Mouse (Mus musculus): ENCODE results near the gene Olfr1009. TPM values are rescaled to one million over a fixed set of nuclear protein-coding genes. Genes with fewer than 3 reads are reported as not detected.
A peak's percentile ranks its signal among the peaks of the same experiment; 100 is the strongest.

The Olfr1009 gene
- polyA plus RNA-seq, 2 experiments, result not detected

DNA sequence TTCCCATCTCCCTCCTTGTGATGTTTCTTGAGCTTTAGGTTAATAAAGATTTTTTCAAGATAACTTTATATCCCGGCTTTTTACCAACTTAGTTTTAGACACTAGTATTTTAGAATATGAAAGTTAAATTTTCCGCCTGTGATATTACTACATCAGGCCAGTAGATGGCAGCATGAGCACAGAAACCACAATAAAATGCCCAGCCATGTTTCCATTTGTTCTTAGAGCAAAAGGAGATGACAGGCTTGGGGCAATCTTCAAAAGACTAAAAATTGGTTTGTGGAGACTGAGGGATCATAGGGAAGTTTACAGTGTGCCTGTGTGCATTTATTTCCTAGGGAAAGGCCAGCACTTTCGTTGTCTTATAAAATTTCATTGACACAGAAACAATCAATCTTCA lies 10.6 kb downstream of the Olfr1009 start:
- DNase-seq (ENCODE audit: low read depth in 3 of 3, low spot score in 3 of 3), result no peak
- Histone ChIP-seq H3K4me1 (replicated peaks; ENCODE audit: control insufficient read depth in 2 of 2, insufficient read depth in 2 of 2, low read length in 1 of 2) (no peaks in the 10 kb centered on the region), H3K9me3 (ENCODE audit: control insufficient read depth, low read length) (no peaks in the 10 kb centered on the region), H3K4me3 (ENCODE audit: insufficient read depth in 1 of 2, low read depth in 2 of 2, low read length in 2 of 2) (no peak overlapping the region), H3K4me2 (ENCODE audit: low read depth) (no peak overlapping the region), H3K27ac (no peak overlapping the region), H3K9ac (replicated peaks) (no peak overlapping the region), H3K36me3 (replicated peaks; ENCODE audit: control insufficient read depth, insufficient read depth, low read depth) (no peaks in the 10 kb centered on the region), H3K27me3 (ENCODE audit: control insufficient read depth, insufficient read depth, low read length) (no peaks in the 10 kb centered on the region)
- TF ChIP-seq EP300 (IDR thresholded peaks at IDR 0.05; ENCODE audit: low read depth), result no peak
- peak; percentile 45 for TF ChIP-seq CTCF (IDR thresholded peaks at IDR 0.05; ENCODE audit: low read depth)
- WGBS (ENCODE audit: insufficient replicate concordance), result 8% methylated on average over 3 of the region's 3 CpGs
- ATAC-seq (ENCODE audit: insufficient read depth), result no peak

DNA sequence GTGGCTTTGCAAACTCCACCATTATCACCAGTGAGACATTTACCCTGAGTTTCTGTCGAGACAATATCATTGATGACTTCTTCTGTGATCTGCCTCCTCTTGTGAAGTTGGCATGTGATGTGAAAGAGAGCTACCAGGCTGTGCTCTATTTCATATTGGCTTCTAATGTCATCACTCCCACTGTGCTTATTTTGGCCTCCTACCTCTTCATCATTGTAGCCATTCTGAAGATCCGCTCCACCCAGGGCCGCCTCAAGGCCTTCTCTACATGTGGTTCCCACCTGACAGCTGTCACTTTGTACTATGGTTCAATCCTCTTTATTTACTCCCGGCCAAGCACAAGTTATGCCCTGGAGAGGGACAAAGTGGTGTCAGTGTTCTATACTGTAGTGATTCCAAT lies 38.6 kb downstream of the Olfr1009 start:
- no peak overlapping the region for H3K27ac ChIP-seq
- no peaks in the 10 kb centered on the region for H3K36me3 ChIP-seq (replicated peaks; ENCODE audit: control insufficient read depth, insufficient read depth, low read depth)
- no peak overlapping the region for H3K4me2 ChIP-seq (ENCODE audit: low read depth)
- no peak overlapping the region for H3K9ac ChIP-seq (replicated peaks)
- no peaks in the 10 kb centered on the region for H3K4me1 ChIP-seq (replicated peaks; ENCODE audit: control insufficient read depth in 2 of 2, insufficient read depth in 2 of 2, low read length in 1 of 2)
- 48% methylated on average over 4 of the region's 4 CpGs for WGBS (ENCODE audit: insufficient replicate concordance)
- no peak for TF ChIP-seq EP300 (IDR thresholded peaks at IDR 0.05; ENCODE audit: low read depth)
- no peak for TF ChIP-seq CTCF (IDR thresholded peaks at IDR 0.05; ENCODE audit: low read depth)
- no peaks in the 10 kb centered on the region for H3K27me3 ChIP-seq (ENCODE audit: control insufficient read depth, insufficient read depth, low read length)
- no peak for ATAC-seq (ENCODE audit: insufficient read depth)
- no peak for DNase-seq (ENCODE audit: low read depth in 3 of 3, low spot score in 3 of 3)
- no peaks in the 10 kb centered on the region for H3K9me3 ChIP-seq (ENCODE audit: control insufficient read depth, low read length)
- H3K4me3 ChIP-seq (ENCODE audit: insufficient read depth in 1 of 2, low read depth in 2 of 2, low read length in 2 of 2), result no peak overlapping the region

DNA sequence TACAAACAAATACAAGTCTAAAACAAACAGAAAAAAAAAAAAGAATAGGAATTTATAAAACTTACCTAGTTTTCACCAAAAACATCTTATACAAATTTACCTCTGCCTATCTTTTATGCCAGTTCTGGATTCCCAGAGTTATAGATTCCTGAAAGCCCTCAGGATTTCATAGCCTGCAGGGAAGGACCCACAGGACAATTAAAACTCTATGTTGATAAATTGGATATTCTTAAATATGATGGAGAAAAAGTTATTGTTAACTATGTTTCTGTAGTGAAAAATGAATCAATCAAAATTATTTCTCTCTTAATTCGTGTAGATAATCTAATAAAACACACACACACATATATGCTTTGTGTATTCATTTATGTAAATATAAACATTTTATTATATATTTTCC lies 47.4 kb downstream of the Olfr1009 start, which contains the start of gene Olfr1012:
Gene Olfr1012 (minus strand): TSS at position 101 of the 400 bp plus-strand sequence.
- no peak for DNase-seq (ENCODE audit: low read depth in 3 of 3, low spot score in 3 of 3)
- no peak within 1 kb of the TSS for H3K27ac ChIP-seq
- H3K4me2 ChIP-seq (ENCODE audit: low read depth), result no peak within 1 kb of the TSS
- no peaks in the 10 kb centered on the region for H3K27me3 ChIP-seq (ENCODE audit: control insufficient read depth, insufficient read depth, low read length)
- WGBS (ENCODE audit: insufficient replicate concordance), result 18% methylated on average over 1 of the region's 1 CpGs
- no peak within 1 kb of the TSS for H3K9ac ChIP-seq (replicated peaks)
- no peaks in the 10 kb centered on the region for H3K4me1 ChIP-seq (replicated peaks; ENCODE audit: control insufficient read depth in 2 of 2, insufficient read depth in 2 of 2, low read length in 1 of 2)
- no peak for ATAC-seq (ENCODE audit: insufficient read depth)
- no peak for TF ChIP-seq EP300 (IDR thresholded peaks at IDR 0.05; ENCODE audit: low read depth)
- TF ChIP-seq CTCF (IDR thresholded peaks at IDR 0.05; ENCODE audit: low read depth), result no peak
- H3K36me3 ChIP-seq (replicated peaks; ENCODE audit: control insufficient read depth, insufficient read depth, low read depth), result no peaks in the 10 kb centered on the region
- H3K4me3 ChIP-seq (ENCODE audit: insufficient read depth in 1 of 2, low read depth in 2 of 2, low read length in 2 of 2), result no peak within 1 kb of the TSS
- no peaks in the 10 kb centered on the region for H3K9me3 ChIP-seq (ENCODE audit: control insufficient read depth, low read length)

DNA sequence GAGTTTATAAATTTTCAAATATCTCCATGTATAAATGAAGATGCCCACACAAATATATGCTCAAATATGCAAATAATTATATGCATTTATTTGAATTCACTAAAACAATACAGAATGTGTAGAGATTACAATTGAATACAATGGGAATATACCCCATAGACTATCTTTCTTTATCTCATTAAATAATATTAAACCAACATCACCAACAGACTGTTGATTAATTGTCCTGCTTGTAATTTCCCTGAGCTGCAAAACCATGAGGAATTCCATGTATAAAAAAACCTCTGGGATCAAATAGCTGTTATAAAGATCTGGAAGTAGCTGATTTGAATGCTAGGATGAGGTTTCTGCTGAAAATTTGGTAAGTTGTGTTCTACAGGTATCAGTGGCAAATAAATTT lies 51.6 kb downstream of the Olfr1009 start, which contains the start of gene Olfr1013:
Gene Olfr1013 (plus strand): TSS at position 301 of the 400 bp plus-strand sequence.
- Histone ChIP-seq H3K9me3 (ENCODE audit: control insufficient read depth, low read length) (no peaks in the 10 kb centered on the region), H3K36me3 (replicated peaks; ENCODE audit: control insufficient read depth, insufficient read depth, low read depth) (no peaks in the 10 kb centered on the region), H3K4me1 (replicated peaks; ENCODE audit: control insufficient read depth in 2 of 2, insufficient read depth in 2 of 2, low read length in 1 of 2) (no peaks in the 10 kb centered on the region), H3K4me3 (ENCODE audit: insufficient read depth in 1 of 2, low read depth in 2 of 2, low read length in 2 of 2) (no peak within 1 kb of the TSS), H3K4me2 (ENCODE audit: low read depth) (no peak within 1 kb of the TSS), H3K27ac (no peak within 1 kb of the TSS), H3K27me3 (ENCODE audit: control insufficient read depth, insufficient read depth, low read length) (no peaks in the 10 kb centered on the region), H3K9ac (replicated peaks) (no peak within 1 kb of the TSS)
- TF ChIP-seq CTCF (IDR thresholded peaks at IDR 0.05; ENCODE audit: low read depth), result no peak
- TF ChIP-seq EP300 (IDR thresholded peaks at IDR 0.05; ENCODE audit: low read depth), result no peak
- DNase-seq (ENCODE audit: low read depth in 3 of 3, low spot score in 3 of 3) (no peak), ATAC-seq (ENCODE audit: insufficient read depth) (no peak)

DNA sequence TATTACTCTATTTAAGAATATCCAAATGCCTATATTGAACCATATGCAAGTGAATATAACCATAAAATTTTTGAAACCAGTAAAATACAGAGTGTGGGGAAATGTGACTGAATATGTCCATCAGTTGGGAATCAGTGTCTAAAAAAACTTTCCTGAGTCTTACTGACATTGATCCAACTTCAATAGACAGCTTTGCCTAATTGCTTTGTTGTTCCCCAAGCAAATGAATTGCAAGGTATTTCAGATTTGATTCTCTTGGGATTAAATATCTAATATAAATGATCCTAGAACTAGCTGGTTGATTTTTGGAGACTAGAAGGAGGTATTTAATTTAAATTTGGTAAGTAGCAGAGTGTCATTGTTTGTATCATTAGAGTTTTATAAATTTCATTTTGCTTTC lies 57.2 kb downstream of the Olfr1009 start, which contains the start of gene Olfr1014:
Gene Olfr1014 (plus strand): TSS at position 301 of the 400 bp plus-strand sequence.
- Histone ChIP-seq H3K9ac (replicated peaks) (no peak within 1 kb of the TSS), H3K9me3 (ENCODE audit: control insufficient read depth, low read length) (no peaks in the 10 kb centered on the region), H3K36me3 (replicated peaks; ENCODE audit: control insufficient read depth, insufficient read depth, low read depth) (no peaks in the 10 kb centered on the region), H3K27ac (no peak within 1 kb of the TSS), H3K4me1 (replicated peaks; ENCODE audit: control insufficient read depth in 2 of 2, insufficient read depth in 2 of 2, low read length in 1 of 2) (no peaks in the 10 kb centered on the region), H3K4me2 (ENCODE audit: low read depth) (no peak within 1 kb of the TSS), H3K27me3 (ENCODE audit: control insufficient read depth, insufficient read depth, low read length) (no peaks in the 10 kb centered on the region), H3K4me3 (ENCODE audit: insufficient read depth in 1 of 2, low read depth in 2 of 2, low read length in 2 of 2) (no peak within 1 kb of the TSS)
- no peak for ATAC-seq (ENCODE audit: insufficient read depth)
- no peak for TF ChIP-seq EP300 (IDR thresholded peaks at IDR 0.05; ENCODE audit: low read depth)
- no peak for TF ChIP-seq CTCF (IDR thresholded peaks at IDR 0.05; ENCODE audit: low read depth)
- no peak for DNase-seq (ENCODE audit: low read depth in 3 of 3, low spot score in 3 of 3)

Other genes with a start within 250 kb of the Olfr1009 start
- not detected in 2 replicates for gene 4833423E24Rik, start 196.4 kb upstream of the Olfr1009 start, polyA plus RNA-seq (2012; rRNA removed)
- gene 4833423E24Rik, start 196.4 kb upstream of the Olfr1009 start, polyA plus RNA-seq (2014; fragmentation: Nextera tagmentation; extraction: Ambion mirVana), result not detected in 2 replicates
- gene Olfr996, start 136.2 kb upstream of the Olfr1009 start, polyA plus RNA-seq (2012; rRNA removed), result not detected in 2 replicates
- gene Olfr996, start 136.2 kb upstream of the Olfr1009 start, polyA plus RNA-seq (2014; fragmentation: Nextera tagmentation; extraction: Ambion mirVana), result not detected in 2 replicates
- gene Olfr998, start 126.5 kb upstream of the Olfr1009 start, polyA plus RNA-seq (2012; rRNA removed), result not detected in 2 replicates
- not detected in 2 replicates for gene Olfr998, start 126.5 kb upstream of the Olfr1009 start, polyA plus RNA-seq (2014; fragmentation: Nextera tagmentation; extraction: Ambion mirVana)
- not detected in 2 replicates for gene Olfr1000, start 103.5 kb upstream of the Olfr1009 start, polyA plus RNA-seq (2012; rRNA removed)
- gene Olfr1000, start 103.5 kb upstream of the Olfr1009 start, polyA plus RNA-seq (2014; fragmentation: Nextera tagmentation; extraction: Ambion mirVana), result not detected in 2 replicates
- gene Olfr1002, start 64.7 kb upstream of the Olfr1009 start, polyA plus RNA-seq (2012; rRNA removed), result not detected in 2 replicates
- gene Olfr1002, start 64.7 kb upstream of the Olfr1009 start, polyA plus RNA-seq (2014; fragmentation: Nextera tagmentation; extraction: Ambion mirVana), result not detected in 2 replicates
- gene Olfr154, start 51.0 kb upstream of the Olfr1009 start, polyA plus RNA-seq (2012; rRNA removed), result not detected in 2 replicates
- not detected in 2 replicates for gene Olfr154, start 51.0 kb upstream of the Olfr1009 start, polyA plus RNA-seq (2014; fragmentation: Nextera tagmentation; extraction: Ambion mirVana)
- gene Olfr1006, start 36.7 kb upstream of the Olfr1009 start, polyA plus RNA-seq (2012; rRNA removed), result not detected in 2 replicates
- not detected in 2 replicates for gene Olfr1006, start 36.7 kb upstream of the Olfr1009 start, polyA plus RNA-seq (2014; fragmentation: Nextera tagmentation; extraction: Ambion mirVana)
- gene Olfr1008, start 26.0 kb upstream of the Olfr1009 start, polyA plus RNA-seq (2012; rRNA removed), result not detected in 2 replicates
- not detected in 2 replicates for gene Olfr1008, start 26.0 kb upstream of the Olfr1009 start, polyA plus RNA-seq (2014; fragmentation: Nextera tagmentation; extraction: Ambion mirVana)
- gene Olfr1012, start 47.3 kb downstream of the Olfr1009 start, polyA plus RNA-seq (2012; rRNA removed), result not detected in 2 replicates
- gene Olfr1012, start 47.3 kb downstream of the Olfr1009 start, polyA plus RNA-seq (2014; fragmentation: Nextera tagmentation; extraction: Ambion mirVana), result not detected in 2 replicates
- not detected in 2 replicates for gene Olfr1013, start 51.7 kb downstream of the Olfr1009 start, polyA plus RNA-seq (2012; rRNA removed)
- not detected in 2 replicates for gene Olfr1013, start 51.7 kb downstream of the Olfr1009 start, polyA plus RNA-seq (2014; fragmentation: Nextera tagmentation; extraction: Ambion mirVana)
- gene Olfr1014, start 57.3 kb downstream of the Olfr1009 start, polyA plus RNA-seq (2012; rRNA removed), result not detected in 2 replicates
- gene Olfr1014, start 57.3 kb downstream of the Olfr1009 start, polyA plus RNA-seq (2014; fragmentation: Nextera tagmentation; extraction: Ambion mirVana), result not detected in 2 replicates
- gene Olfr1015, start 66.6 kb downstream of the Olfr1009 start, polyA plus RNA-seq (2012; rRNA removed), result not detected in 2 replicates
- not detected in 2 replicates for gene Olfr1015, start 66.6 kb downstream of the Olfr1009 start, polyA plus RNA-seq (2014; fragmentation: Nextera tagmentation; extraction: Ambion mirVana)
- gene Olfr1016, start 87.1 kb downstream of the Olfr1009 start, polyA plus RNA-seq (2012; rRNA removed), result not detected in 2 replicates
- gene Olfr1016, start 87.1 kb downstream of the Olfr1009 start, polyA plus RNA-seq (2014; fragmentation: Nextera tagmentation; extraction: Ambion mirVana), result not detected in 2 replicates
- gene Olfr1018, start 103.1 kb downstream of the Olfr1009 start, polyA plus RNA-seq (2012; rRNA removed), result not detected in 2 replicates
- not detected in 2 replicates for gene Olfr1018, start 103.1 kb downstream of the Olfr1009 start, polyA plus RNA-seq (2014; fragmentation: Nextera tagmentation; extraction: Ambion mirVana)
- gene Olfr1019, start 130.1 kb downstream of the Olfr1009 start, polyA plus RNA-seq (2012; rRNA removed), result not detected in 2 replicates
- not detected in 2 replicates for gene Olfr1019, start 130.1 kb downstream of the Olfr1009 start, polyA plus RNA-seq (2014; fragmentation: Nextera tagmentation; extraction: Ambion mirVana)
- gene Olfr1020, start 131.6 kb downstream of the Olfr1009 start, polyA plus RNA-seq (2012; rRNA removed), result not detected in 2 replicates
- gene Olfr1020, start 131.6 kb downstream of the Olfr1009 start, polyA plus RNA-seq (2014; fragmentation: Nextera tagmentation; extraction: Ambion mirVana), result not detected in 2 replicates
- gene Olfr1022, start 153.2 kb downstream of the Olfr1009 start, polyA plus RNA-seq (2012; rRNA removed), result not detected in 2 replicates
- gene Olfr1022, start 153.2 kb downstream of the Olfr1009 start, polyA plus RNA-seq (2014; fragmentation: Nextera tagmentation; extraction: Ambion mirVana), result not detected in 2 replicates
- gene Olfr1023, start 170.2 kb downstream of the Olfr1009 start, polyA plus RNA-seq (2012; rRNA removed), result not detected in 2 replicates
- not detected in 2 replicates for gene Olfr1023, start 170.2 kb downstream of the Olfr1009 start, polyA plus RNA-seq (2014; fragmentation: Nextera tagmentation; extraction: Ambion mirVana)
- gene Olfr1024, start 189.6 kb downstream of the Olfr1009 start, polyA plus RNA-seq (2012; rRNA removed), result not detected in 2 replicates
- not detected in 2 replicates for gene Olfr1024, start 189.6 kb downstream of the Olfr1009 start, polyA plus RNA-seq (2014; fragmentation: Nextera tagmentation; extraction: Ambion mirVana)
- gene Olfr1025-ps1, start 199.8 kb downstream of the Olfr1009 start, polyA plus RNA-seq (2012; rRNA removed), result not detected in 2 replicates
- not detected in 2 replicates for gene Olfr1025-ps1, start 199.8 kb downstream of the Olfr1009 start, polyA plus RNA-seq (2014; fragmentation: Nextera tagmentation; extraction: Ambion mirVana)
- gene Olfr1026, start 206.1 kb downstream of the Olfr1009 start, polyA plus RNA-seq (2012; rRNA removed), result not detected in 2 replicates
- gene Olfr1026, start 206.1 kb downstream of the Olfr1009 start, polyA plus RNA-seq (2014; fragmentation: Nextera tagmentation; extraction: Ambion mirVana), result not detected in 2 replicates
- gene Olfr1028, start 235.0 kb downstream of the Olfr1009 start, polyA plus RNA-seq (2012; rRNA removed), result not detected in 2 replicates
- gene Olfr1028, start 235.0 kb downstream of the Olfr1009 start, polyA plus RNA-seq (2014; fragmentation: Nextera tagmentation; extraction: Ambion mirVana), result not detected in 2 replicates